Mouse (Mus musculus): ENCODE data around the gene Ptpdc1. TPM values are rescaled to one million over a fixed set of nuclear protein-coding genes. Genes with fewer than 3 reads are reported as not detected.

Ptpdc1 gene
- polyA plus RNA-seq, 1 experiment from 2014 or later: 11.0 TPM

DNA sequence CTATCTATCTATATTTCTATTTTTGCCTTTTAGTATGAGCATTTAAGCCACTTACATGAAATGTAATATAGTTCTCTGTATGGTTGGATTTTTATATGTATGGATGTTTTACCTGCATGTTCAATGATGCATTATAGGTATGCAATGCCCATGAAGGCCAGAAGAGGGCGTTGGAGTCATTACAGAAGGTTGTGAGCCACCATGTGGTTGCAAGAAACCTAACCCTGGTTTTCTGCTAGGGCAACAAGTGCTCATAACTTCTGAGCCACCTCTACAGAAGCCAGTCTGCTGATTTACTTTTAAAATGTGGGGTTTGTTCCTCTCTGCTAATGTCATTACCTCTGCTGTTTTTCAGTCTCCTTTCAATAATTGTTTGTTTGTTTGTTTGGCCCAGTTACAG is 25.2 kb upstream of the Ptpdc1 start:
- 0% methylated on average over 1 of the region's 1 CpGs for WGBS
- DNase-seq (ENCODE audit: low spot score): peak; percentile 32
- 0 out of 2 replicates have a peak, but pooled peaks cover 3% of the 10 kb centered on the region for H3K4me1 ChIP-seq

DNA sequence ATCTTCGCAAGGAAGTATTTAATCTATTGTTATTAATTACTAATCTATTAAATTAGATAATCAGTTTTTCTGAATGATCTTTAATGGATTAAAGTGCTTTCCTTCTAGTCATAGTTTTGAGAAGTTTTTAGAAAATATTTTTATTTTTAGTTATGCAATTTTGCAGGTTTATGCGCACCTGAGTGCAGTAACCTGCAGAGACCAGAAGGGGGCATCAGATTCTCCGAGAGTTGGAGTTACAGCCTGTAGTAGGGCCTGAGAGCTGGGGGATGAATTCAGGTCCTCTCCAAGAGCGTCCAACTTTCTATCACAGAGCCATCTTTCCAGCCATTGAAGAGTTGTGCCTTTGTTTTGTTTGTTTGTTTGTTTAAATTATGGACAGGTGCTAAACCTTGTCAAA is 21.2 kb upstream of the Ptpdc1 start:
- DNase-seq (ENCODE audit: low spot score): no peak
- 89% methylated on average over 4 of the region's 4 CpGs for WGBS
- no peak overlapping the region for H3K27ac ChIP-seq (replicated peaks)
- H3K36me3 ChIP-seq: no peaks in the 10 kb centered on the region
- no peaks in the 10 kb centered on the region for H3K4me1 ChIP-seq
- no peak overlapping the region for H3K4me3 ChIP-seq
- H3K27me3 ChIP-seq (ENCODE audit: low read depth, poor library complexity, severe bottlenecking): peaks cover 2% of the 10 kb centered on the region; the same call in 1 of the 2 replicates
- H3K9me3 ChIP-seq (replicated peaks): 0 out of 2 replicates have a peak, but pooled peaks cover 3% of the 10 kb centered on the region

More for the DNA sequence above, 25.2 kb upstream of the Ptpdc1 start:
- H3K36me3 ChIP-seq: no peaks in the 10 kb centered on the region
- peaks cover 40% of the 10 kb centered on the region for H3K27me3 ChIP-seq (ENCODE audit: low read depth, poor library complexity, severe bottlenecking)
- H3K27ac ChIP-seq (replicated peaks): no peak overlapping the region
- no peak overlapping the region for H3K4me3 ChIP-seq
- H3K9me3 ChIP-seq (replicated peaks): 0 out of 2 replicates have a peak, but pooled peaks cover 3% of the 10 kb centered on the region

DNA sequence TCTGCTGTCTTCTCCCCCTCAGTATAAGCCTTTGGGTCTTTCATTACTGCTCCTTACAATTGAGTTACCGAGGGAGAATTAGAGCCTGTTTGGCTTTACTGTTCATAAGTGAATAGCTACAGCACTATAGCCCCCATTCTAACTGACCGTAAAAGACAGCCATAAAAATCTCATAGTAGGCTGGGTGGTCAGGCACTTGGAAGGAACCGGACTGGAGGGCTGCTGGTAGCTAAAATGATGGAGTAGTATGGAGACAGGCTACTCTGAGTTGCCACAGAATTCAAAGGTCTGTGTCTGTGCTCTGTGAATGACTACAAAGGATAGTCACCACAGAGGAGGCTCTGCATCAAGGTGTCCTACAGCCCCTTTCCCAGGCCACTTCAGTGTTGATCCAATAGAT is 18.5 kb upstream of the Ptpdc1 start:
- H3K4me1 ChIP-seq: no peaks in the 10 kb centered on the region
- WGBS: 91% methylated on average over 3 of the region's 3 CpGs
- no peak overlapping the region for H3K27ac ChIP-seq (replicated peaks)
- H3K9me3 ChIP-seq (replicated peaks): 0 out of 2 replicates have a peak, but pooled peaks cover 3% of the 10 kb centered on the region
- no peak overlapping the region for H3K4me3 ChIP-seq
- DNase-seq (ENCODE audit: low spot score): no peak
- no peaks in the 10 kb centered on the region for H3K27me3 ChIP-seq (ENCODE audit: low read depth, poor library complexity, severe bottlenecking)
- H3K36me3 ChIP-seq: no peaks in the 10 kb centered on the region

DNA sequence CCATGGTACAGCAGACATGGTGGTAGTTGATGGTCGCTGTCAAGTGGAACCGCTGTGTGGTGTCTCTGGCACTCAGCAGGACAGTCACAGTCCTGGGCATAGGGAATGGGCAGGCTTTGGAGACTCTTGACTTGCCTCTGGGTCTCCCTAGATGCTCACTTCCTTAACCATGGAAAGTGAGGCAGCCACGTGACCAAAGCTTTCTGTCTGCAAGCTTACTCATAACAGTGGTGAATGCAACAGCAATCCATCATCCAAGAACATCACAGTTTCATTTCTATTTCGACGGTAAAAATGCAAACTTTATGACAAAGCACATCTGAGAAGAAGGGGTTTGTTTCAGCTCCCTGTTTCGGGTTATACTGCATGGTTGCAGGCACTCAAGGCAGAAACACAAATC is 17.6 kb upstream of the Ptpdc1 start:
- WGBS: 82% methylated on average over 6 of the region's 6 CpGs
- no peak overlapping the region for H3K4me3 ChIP-seq
- no peaks in the 10 kb centered on the region for H3K27me3 ChIP-seq (ENCODE audit: low read depth, poor library complexity, severe bottlenecking)
- peaks cover 2% of the 10 kb centered on the region; the same call in 1 of the 2 replicates for H3K4me1 ChIP-seq
- 0 out of 2 replicates have a peak, but pooled peaks cover 3% of the 10 kb centered on the region for H3K9me3 ChIP-seq (replicated peaks)
- no peak overlapping the region for H3K27ac ChIP-seq (replicated peaks)
- no peaks in the 10 kb centered on the region for H3K36me3 ChIP-seq
- DNase-seq (ENCODE audit: low spot score): no peak

DNA sequence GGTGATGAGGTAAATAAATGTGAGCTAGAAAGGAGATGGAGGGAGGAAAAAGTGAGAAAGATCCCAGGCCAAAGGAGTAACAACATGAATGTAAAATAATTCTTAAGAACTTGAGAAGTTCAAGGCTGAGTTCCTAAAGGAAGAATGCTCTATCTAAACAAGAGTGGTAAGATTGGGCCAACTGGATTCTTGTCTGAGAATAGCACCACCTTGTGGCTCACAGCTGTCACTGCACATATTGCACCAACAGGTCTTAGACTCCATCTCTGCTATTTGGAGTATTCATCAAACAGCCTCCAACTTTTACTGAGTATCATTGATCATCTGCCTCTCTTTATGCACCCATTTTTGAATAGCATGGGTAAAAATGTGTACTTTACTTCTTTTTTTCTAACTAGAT is 14.1 kb upstream of the Ptpdc1 start:
- Histone ChIP-seq H3K27me3 (ENCODE audit: low read depth, poor library complexity, severe bottlenecking) (no peaks in the 10 kb centered on the region), H3K27ac (replicated peaks) (no peak overlapping the region), H3K36me3 (no peaks in the 10 kb centered on the region), H3K9me3 (replicated peaks) (no peaks in the 10 kb centered on the region), H3K4me1 (peaks cover 12% of the 10 kb centered on the region), H3K4me3 (no peak overlapping the region)
- DNase-seq (ENCODE audit: low spot score): peak; percentile 46

DNA sequence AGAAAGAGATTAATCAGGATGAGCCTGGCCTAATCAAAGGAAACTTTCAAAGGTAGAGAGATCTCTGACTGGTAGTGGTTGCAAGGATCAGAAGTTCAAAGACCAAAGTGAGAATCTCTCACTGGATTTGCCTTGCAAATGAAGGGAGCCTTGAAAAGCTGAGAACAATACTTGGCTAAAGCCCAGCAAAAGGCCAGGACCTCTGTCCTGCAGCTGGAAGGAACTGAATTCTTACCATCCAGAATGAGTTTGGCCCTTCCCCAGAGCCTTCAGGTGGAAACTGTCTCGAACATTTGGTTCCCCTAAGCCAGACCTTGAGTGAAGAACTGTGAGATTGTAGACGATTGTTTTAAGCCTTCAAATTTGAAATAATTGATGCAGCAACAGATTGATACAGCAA is 12.2 kb upstream of the Ptpdc1 start:
- Histone ChIP-seq H3K4me3 (no peak overlapping the region), H3K36me3 (no peaks in the 10 kb centered on the region), H3K9me3 (replicated peaks) (no peaks in the 10 kb centered on the region), H3K4me1 (peaks cover 15% of the 10 kb centered on the region), H3K27me3 (ENCODE audit: low read depth, poor library complexity, severe bottlenecking) (no peaks in the 10 kb centered on the region), H3K27ac (replicated peaks) (no peak overlapping the region)
- 42% methylated on average over 2 of the region's 2 CpGs for WGBS
- DNase-seq (ENCODE audit: low spot score): peak; percentile 25

DNA sequence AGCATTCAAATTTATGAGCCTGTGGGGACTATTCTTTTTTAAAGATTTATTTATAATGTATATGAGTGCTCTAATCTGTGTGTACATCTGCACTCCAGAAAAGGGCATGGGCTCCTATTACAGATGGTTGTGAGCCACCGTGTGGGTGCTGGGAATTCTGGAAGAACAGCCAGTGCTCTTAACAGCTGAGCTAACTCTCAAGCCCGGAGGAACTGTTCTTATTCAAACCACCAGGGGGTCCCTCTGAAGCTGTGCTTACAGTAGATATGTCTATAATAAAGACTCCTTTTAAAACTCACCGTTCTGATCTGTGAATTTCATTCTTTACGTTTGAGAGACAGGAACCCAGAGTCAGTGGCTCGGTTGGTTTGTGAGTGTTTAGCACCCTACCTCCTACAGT is 6.2 kb upstream of the Ptpdc1 start:
- H3K4me1 ChIP-seq: 0 out of 2 replicates have a peak, but pooled peaks cover 3% of the 10 kb centered on the region
- peaks cover 11% of the 10 kb centered on the region for H3K27me3 ChIP-seq (ENCODE audit: low read depth, poor library complexity, severe bottlenecking)
- DNase-seq (ENCODE audit: low spot score): no peak
- H3K9me3 ChIP-seq (replicated peaks): no peaks in the 10 kb centered on the region
- 75% methylated on average over 5 of the region's 5 CpGs for WGBS
- H3K4me3 ChIP-seq: no peak overlapping the region
- no peaks in the 10 kb centered on the region for H3K36me3 ChIP-seq
- H3K27ac ChIP-seq (replicated peaks): no peak overlapping the region

DNA sequence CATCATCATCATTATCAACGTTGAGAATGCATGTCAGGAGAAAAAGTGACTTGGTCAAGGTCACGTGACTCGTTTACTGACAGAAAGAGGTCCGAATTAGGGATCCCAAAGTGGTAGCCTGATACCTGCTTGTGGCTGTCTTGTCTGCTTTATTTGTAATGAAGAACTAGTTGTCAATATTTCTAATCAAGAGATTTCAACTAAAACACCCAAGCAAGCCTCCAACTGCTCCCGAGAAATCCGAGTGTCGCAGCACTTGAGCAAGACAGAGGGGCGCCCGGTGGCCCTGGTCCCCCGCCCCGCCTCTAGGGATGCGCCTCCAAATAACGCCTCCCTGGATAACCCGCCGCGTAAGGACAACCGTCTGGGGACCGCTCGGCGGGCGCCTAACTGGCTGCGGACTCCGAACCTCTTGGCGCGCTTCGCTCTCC is 481 bp downstream of the Ptpdc1 start:
- peaks cover 13% of the 10 kb centered on the region for H3K4me1 ChIP-seq
- H3K36me3 ChIP-seq: no peaks in the 10 kb centered on the region
- H3K27ac ChIP-seq (replicated peaks): peak overlapping the region; percentile 94
- peaks cover 19% of the 10 kb centered on the region for H3K27me3 ChIP-seq (ENCODE audit: low read depth, poor library complexity, severe bottlenecking)
- no peak for DNase-seq (ENCODE audit: low spot score)
- 5% methylated on average over 26 of the region's 26 CpGs for WGBS
- no peaks in the 10 kb centered on the region for H3K9me3 ChIP-seq (replicated peaks)
- peak overlapping the region; percentile 79 for H3K4me3 ChIP-seq

DNA sequence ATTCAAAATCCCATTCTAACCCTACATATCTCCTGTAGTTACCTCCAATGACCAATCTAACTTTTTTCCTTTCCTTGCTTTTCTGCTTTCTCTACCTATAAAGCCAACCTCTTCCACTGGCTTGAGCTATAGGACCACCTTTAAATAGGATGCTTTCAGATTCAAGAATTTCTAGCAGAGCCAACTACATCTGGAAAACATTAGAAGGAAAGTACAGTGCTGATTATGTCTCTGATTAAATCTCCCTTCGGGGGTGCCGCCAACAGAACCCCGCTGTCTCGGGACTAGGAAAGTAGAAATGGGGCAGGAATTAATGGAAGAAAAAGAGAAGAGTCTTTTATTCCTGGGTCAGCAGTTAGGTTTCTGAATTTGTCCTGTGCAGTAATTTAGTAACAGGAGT is 6.6 kb downstream of the Ptpdc1 start:
- Histone ChIP-seq H3K4me1 (no peaks in the 10 kb centered on the region), H3K4me3 (no peak overlapping the region), H3K27ac (replicated peaks) (no peak overlapping the region), H3K27me3 (ENCODE audit: low read depth, poor library complexity, severe bottlenecking) (no peaks in the 10 kb centered on the region), H3K9me3 (replicated peaks) (peaks cover 17% of the 10 kb centered on the region), H3K36me3 (peaks cover 11% of the 10 kb centered on the region; the same call in 1 of the 2 replicates)
- no peak for DNase-seq (ENCODE audit: low spot score)
- WGBS: 77% methylated on average over 4 of the region's 4 CpGs

DNA sequence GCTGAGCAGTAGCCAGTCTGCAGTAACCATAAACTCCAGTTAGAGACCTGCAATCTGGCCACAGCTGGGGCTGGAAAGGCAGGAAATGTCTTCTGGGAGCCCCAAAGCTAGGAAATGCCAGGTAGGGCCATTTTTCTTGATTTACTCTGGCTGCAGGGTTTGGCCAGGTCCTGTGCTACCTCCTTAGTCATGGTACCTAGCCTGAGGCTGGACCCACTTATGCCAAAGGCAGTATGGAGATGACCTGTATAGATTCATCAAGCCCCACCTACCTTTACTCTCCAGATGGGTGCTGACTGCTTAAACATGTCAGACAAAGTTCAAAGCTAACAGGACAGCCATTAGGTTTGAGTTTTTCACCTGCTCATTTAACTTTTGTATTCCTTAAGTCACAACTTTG is 7.7 kb downstream of the Ptpdc1 start:
- no peak overlapping the region for H3K27ac ChIP-seq (replicated peaks)
- DNase-seq (ENCODE audit: low spot score): no peak
- no peaks in the 10 kb centered on the region for H3K4me1 ChIP-seq
- H3K36me3 ChIP-seq: peaks cover 11% of the 10 kb centered on the region; the same call in 1 of the 2 replicates
- no peak overlapping the region for H3K4me3 ChIP-seq
- no peaks in the 10 kb centered on the region for H3K27me3 ChIP-seq (ENCODE audit: low read depth, poor library complexity, severe bottlenecking)
- H3K9me3 ChIP-seq (replicated peaks): peaks cover 17% of the 10 kb centered on the region

DNA sequence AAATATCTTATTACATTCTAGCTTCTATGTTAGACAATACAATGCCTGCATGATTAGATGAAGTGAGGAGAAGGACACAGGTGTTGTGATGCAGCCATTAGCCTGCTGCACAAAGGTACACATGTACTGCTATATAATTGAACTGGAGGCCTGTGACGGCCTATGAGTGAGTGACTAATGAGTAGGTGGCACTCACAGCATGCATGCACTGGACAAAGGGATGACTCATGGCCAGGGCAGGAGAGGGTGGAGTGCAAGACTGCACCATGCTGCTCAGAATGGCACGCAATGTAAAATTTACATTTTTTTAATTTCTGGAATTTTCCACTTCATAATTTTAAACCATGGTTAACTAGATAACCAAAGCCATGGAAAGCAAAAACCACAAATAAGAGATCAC is 10.9 kb downstream of the Ptpdc1 start:
- no peak for DNase-seq (ENCODE audit: low spot score)
- peaks cover 11% of the 10 kb centered on the region; the same call in 1 of the 2 replicates for H3K36me3 ChIP-seq
- H3K27ac ChIP-seq (replicated peaks): no peak overlapping the region
- H3K4me1 ChIP-seq: no peaks in the 10 kb centered on the region
- peaks cover 17% of the 10 kb centered on the region for H3K9me3 ChIP-seq (replicated peaks)
- no peak overlapping the region for H3K4me3 ChIP-seq
- 91% methylated on average over 2 of the region's 2 CpGs for WGBS
- no peaks in the 10 kb centered on the region for H3K27me3 ChIP-seq (ENCODE audit: low read depth, poor library complexity, severe bottlenecking)

DNA sequence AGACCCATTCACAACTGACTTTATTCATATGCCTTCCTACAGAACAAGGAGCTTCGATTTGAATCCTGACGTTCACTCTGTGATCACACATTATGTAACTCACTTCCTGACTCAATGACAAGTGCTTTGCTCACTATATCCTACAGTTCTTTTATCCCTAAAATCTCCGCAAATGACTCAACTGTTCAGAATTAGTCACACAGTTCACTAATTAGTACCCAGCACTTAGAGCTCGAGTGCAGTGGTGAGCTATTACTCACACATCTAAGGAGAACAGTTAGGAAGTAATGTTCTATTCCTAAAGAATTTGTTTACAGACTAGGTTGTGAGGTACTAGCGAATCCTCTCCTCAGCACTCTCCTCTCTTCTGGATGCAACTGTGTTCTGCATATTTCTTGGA is 16.4 kb downstream of the Ptpdc1 start:
- H3K27ac ChIP-seq (replicated peaks): no peak overlapping the region
- no peaks in the 10 kb centered on the region for H3K4me1 ChIP-seq
- no peak overlapping the region for H3K4me3 ChIP-seq
- no peaks in the 10 kb centered on the region for H3K9me3 ChIP-seq (replicated peaks)
- no peak for DNase-seq (ENCODE audit: low spot score)
- 83% methylated on average over 5 of the region's 5 CpGs for WGBS
- H3K36me3 ChIP-seq: 0 out of 2 replicates have a peak, but pooled peaks cover 7% of the 10 kb centered on the region
- H3K27me3 ChIP-seq (ENCODE audit: low read depth, poor library complexity, severe bottlenecking): no peaks in the 10 kb centered on the region

DNA sequence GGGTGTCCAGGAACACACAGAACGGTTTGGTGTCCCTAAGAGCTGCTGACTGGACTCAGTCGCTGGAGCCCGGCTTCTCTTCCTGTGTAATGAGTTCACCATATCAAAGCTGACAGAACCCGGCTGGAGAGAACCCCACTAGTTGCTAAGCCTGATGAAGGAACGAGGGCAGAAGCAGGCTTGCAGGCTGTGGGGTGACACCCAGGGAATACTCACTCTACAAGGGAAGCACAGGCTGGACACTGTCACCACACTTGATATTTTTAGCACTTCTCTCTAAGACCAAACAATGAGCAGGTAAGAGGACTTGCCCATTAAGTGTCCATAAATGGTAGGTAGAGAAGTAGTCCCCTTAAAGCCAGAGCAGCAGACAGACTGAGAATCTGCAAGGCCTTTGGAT is 20.9 kb downstream of the Ptpdc1 start:
- no peaks in the 10 kb centered on the region for H3K4me1 ChIP-seq
- H3K36me3 ChIP-seq: 0 out of 2 replicates have a peak, but pooled peaks cover 7% of the 10 kb centered on the region
- no peak overlapping the region for H3K4me3 ChIP-seq
- H3K27me3 ChIP-seq (ENCODE audit: low read depth, poor library complexity, severe bottlenecking): no peaks in the 10 kb centered on the region
- 90% methylated on average over 5 of the region's 5 CpGs for WGBS
- no peaks in the 10 kb centered on the region for H3K9me3 ChIP-seq (replicated peaks)
- H3K27ac ChIP-seq (replicated peaks): no peak overlapping the region
- no peak for DNase-seq (ENCODE audit: low spot score)

DNA sequence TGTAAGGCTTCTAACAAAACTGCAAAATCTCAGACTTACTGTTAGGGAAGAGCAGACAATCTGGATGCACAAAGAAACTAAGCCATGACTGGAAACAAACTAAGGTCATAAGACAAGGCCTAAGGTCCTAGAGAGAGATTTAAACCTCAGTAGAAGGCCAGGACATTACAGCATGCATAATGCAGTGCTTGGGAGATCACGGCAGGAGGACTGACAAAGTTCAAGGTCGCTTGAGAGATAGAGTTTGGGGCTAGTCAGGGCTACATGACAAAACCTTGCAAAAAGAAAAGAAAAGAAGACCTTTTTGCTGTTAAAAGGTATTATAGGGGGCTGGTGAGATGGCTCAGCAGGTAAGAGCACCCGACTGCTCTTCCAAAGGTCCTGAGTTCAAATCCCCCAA is 22.2 kb downstream of the Ptpdc1 start:
- no peaks in the 10 kb centered on the region for H3K27me3 ChIP-seq (ENCODE audit: low read depth, poor library complexity, severe bottlenecking)
- 0 out of 2 replicates have a peak, but pooled peaks cover 7% of the 10 kb centered on the region for H3K36me3 ChIP-seq
- no peak overlapping the region for H3K4me3 ChIP-seq
- no peaks in the 10 kb centered on the region for H3K4me1 ChIP-seq
- H3K9me3 ChIP-seq (replicated peaks): no peaks in the 10 kb centered on the region
- DNase-seq (ENCODE audit: low spot score): no peak
- no peak overlapping the region for H3K27ac ChIP-seq (replicated peaks)
- WGBS: 89% methylated on average over 3 of the region's 3 CpGs
